Mouse (Mus musculus) CD8-positive naive resting alpha-beta T cell, adult 2 months (primary cell): ENCODE measurements around the gene Prkx.

Experiments
- DNase-seq, 2 experiments: peaks; one replicate each; pipeline ENCODE4 v3.0.0; 2022; ENCODE audit warnings: low read depth in 2 of 2, low spot score in 2 of 2

Prkx gene

DNA sequence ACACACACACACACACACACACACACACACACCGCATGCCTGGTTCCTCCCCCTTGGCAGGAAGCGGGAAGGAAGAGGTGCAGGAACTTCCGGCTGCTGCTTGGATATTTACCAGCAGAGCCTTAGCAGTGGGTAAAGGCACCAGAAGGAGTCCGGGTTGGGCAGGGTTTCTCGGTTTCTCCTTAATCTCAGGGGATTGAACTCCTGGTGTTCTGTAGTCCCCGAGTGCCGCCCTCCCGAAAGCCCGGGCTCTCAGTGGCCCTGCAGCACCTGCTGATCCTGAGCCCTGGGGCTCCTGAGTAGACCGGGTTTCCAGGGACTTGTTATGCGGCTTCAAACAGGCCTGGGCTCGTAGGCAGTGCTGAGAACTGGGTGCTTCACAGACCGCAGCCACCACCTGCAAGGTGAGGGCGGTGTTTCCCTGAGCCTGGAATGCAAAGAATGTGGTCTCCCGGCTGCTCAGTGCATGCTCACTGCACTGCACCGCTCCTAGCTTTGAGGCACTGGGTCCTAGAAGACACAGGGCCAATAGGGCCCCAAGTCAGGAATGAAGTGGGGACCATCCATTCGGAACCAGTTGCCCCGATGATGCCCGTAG is at the start of gene Prkx:
Gene Prkx, minus strand, starts transcription at position 41 of the 598 bp plus-strand sequence.
- DNase-seq, result peak in 1 of 2 experiments; percentile 44

DNA sequence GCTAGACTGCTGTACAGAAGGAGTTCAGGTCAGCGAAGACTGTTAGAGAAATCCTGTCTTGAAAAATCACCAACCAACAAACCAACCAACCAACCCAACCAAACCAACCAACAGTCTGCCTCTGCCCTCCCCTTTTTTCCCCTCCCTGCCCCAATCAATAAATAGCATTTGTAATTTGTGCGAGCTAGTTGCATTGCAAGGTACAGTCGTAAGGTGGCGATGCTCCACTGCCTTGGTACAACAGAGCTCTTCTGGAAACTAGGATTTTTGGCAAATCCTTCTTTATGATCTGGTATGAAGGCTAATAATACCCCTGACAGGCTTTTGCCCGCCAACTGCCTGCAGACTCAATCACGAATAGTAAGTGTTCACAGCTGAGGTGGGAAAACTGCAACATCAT is 16.0 kb upstream of the Prkx start:
- no peak for DNase-seq

DNA sequence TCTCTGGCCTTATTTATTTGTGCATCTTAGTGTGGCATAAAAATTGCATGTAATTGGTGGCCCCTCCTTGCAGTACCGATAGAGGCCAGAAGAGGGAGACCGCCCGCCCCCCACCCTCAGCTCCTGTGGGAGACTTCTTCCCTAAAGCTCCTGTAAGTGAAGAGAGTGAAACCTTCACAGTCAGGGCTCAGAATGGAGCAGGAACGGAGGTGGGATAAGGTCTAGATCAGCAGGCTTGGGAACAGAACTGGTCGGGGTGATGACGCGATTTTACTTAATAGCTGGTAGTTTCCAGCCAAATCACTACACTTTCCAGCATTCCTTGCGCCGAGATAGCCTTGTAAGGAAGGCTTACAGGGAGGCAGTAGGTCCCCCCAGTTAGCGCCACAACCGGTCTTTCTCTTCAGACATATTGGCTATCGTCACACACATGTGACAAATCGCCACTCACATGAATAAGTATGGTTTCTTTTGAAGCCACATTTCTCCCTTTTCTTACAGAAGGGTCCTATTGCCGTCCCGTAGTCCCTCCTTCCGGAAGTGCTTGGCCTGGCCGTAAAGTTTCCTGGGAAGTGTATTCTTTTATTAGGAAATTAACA is 14.6 kb upstream of the Prkx start:
- peak in 1 of 2 experiments; percentile 47 for DNase-seq

DNA sequence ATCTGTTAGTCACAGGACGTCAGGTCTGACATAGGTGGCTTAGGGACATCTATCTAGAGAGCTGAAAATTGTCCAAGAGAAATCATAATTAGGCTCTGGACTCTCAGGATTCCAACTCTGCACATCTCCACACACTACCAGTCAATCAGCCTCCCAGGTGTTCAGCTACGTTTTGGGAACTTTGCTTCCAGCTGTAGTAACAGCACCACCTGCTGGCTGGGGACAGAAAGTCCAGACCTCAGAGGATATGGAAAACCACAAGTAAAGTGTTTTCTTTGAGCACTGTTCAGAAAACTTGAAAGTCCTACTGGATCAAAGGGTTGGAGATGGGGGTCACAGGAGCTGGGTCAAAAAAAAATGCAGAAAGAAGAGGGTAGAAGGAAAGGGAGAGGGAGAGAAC is 12.5 kb upstream of the Prkx start:
- DNase-seq, result peak in 1 of 2 experiments; percentile 38

DNA sequence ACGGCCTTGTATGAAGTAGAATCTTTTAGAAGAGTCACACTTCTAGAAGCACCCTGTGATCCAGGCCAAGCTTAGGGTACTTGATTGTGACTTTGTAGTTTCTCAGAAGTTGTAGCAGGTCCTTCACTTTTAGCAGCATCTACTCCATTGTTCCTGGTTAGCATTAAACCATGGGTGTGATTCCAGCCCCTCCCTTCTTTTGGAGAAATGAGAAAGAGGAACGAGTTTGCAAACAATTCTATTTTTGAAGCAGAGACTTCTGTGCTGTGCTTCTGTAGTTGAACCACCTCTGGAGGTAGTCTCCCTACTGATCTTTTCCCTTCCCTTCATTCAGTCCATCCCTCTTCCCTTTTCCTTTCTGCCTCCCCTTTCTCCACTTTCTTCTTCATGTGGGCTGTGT is 6.2 kb upstream of the Prkx start:
- no peak for DNase-seq

DNA sequence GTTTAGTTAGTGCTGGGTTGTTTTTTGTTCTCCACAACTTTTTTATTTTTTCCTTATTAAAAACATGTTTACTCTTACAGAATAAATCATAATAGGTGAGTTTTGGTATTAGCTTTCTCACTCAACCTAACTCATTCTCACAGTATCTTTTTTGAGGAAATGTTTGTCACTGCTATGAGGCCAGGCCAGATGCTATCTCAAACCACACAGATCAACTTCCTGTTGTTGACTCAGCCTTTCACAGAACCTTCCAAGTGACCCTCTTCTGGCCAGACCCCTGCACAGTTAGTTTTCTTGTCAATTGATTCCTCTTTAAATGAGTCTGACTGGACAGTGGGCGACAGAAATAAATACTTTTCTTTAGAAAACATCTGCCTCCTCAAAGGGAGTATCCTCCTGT is 5.5 kb upstream of the Prkx start:
- DNase-seq, result no peak

DNA sequence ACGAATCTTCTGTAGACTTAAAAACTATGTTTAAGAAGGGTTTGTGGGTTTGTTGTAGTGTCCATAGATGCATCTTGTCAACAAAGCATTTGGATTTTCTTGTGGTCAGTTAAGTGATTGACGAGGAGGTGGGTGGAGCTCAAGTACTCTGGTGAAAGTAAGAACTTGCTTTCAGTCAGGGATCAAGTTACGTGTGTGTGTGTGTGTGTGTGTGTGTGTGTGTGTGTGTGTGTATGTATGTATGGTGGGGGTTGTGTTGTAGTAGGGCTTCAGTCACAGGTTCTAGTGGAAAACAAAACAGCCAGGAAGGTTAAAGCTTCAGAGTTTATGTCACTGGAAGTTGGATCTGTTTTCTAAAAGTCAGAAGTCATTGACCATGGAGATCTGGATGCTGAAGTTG is 3.5 kb upstream of the Prkx start:
- no peak for DNase-seq

DNA sequence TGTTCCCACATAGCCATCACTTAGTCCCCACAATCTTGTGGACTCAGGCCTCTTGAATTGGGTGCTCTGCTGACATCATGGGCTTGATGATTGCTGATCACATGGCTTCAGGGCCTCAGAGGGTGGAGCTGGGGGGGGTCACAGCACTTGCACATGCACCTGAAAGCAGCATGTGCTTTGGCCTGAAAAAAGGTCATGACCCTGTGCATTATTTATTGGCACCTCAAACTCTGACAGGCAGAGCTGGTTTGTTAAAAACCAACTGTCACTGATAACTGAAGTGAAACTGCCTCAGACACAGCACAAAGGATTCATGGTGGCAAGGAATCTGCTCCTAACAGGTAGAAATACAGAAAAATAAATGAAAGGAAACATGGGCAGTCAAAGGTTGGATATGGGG is 1.7 kb upstream of the Prkx start:
- DNase-seq, result no peak

DNA sequence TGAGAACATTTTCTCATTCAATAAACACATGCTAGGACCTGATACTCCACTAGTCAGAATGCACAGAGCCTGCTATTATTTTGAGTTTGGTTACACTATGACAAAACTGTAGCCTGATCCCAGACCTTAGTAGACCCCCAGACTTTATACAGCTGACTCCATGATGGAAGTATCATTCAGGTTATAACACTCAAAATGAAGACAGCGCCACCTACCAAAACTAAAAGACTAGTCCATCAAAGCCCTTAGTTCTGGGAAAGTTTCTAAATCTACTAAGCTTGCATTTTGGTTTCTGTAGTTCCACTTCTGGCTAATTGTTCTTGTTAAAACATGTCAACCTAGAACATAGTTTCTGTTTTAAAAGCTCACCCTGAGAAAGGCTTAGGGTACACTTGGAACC is 838 bp upstream of the Prkx start:
- DNase-seq, result no peak

DNA sequence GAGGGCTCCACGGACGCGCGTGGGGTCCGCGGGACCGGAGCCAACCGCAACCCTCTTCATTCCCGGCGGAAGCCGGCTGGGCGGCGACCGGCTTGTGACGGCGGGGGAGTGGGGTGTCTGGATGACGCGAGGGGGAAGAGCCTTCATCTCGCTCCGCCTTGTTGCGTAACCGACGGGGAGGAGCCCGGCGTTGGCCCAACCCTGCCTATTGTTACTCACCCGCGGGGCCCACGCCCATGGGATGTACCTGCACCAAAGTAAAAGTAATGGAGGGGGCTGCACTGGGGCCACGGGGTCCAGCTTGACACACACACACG is 262 bp downstream of the Prkx start:
- peak; percentile 84 to 88 for DNase-seq

DNA sequence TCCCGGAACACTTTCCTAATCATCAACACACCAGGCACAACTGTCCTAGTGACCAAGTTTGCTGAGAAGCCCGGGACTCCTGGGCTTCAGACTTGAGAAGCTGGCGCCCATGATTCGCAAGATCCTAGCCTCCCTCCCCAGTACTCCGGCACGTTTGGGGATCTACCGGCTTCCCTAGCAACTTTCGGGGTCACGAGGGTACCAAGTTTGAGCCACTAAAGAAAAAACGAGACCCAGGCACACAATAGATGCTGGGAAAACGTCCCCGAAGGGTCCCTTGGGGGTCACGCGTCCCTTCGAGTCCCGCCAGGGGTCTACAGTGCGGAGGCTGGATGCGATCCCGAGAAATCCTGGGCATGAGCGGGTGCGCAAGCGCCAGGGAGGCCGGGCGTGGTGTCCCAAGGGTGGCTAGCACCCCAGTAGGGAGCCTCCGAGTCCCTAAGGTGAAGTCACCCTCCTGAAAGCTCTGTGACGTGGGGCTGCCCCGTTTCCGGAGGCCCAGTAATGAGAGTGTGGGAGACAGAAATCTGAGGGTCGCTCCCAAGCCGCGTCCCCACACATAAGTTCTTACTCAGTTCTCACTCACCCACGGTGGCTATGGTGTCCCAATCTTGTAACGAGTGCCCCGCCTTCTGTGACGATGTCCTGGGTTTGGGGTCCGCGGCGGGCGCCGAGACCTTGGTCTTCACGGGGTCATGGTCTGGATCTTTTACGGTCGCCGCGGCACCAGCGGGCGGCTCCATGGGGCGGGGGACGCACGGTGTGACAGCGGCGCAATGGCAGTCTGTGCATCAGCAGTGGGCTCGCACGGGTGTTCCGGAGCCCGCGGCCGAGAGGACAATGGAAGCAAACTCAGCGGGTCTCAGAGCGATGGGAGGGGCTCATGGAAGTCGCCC is 868 bp downstream of the Prkx start:
- peak; percentile 20 to 42 for DNase-seq

DNA sequence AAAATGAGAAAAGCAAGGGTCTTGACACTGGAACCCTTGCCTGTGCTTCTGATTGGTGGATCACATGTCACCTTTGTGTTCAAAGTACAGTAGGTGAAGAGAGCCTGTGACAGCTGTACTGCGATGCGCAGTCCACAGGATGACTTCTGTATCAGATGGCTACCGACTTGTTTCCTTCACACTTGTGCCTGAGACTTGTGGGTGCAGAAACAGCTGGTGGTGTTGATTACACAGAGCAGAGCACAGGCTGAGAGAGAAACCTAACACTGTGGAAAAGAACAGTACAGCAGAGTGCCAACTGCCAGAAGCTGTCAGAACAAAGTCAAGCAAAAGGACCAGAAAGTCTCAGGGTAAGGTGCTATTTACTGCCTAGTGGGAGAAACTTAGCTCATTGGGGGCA is 7.4 kb downstream of the Prkx start:
- no peak for DNase-seq

DNA sequence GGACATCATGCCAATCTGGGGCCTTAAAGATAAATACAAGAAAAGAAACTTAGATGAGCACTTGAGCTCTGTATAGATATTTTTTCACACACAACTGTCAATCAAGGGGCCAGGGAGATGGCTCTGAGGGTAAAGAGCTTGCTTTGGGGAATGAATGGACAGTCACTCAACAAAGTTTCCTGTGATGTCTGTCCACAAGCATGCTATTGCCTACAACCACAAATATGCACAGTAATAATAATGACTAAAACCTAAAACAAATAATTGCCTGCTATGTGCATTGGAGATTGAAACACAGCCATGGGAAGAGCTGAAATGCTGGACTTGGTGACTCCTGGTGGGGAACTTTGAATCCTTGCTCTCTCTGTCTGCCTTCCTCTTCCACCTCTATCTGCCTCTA is 9.7 kb downstream of the Prkx start:
- DNase-seq, result no peak

DNA sequence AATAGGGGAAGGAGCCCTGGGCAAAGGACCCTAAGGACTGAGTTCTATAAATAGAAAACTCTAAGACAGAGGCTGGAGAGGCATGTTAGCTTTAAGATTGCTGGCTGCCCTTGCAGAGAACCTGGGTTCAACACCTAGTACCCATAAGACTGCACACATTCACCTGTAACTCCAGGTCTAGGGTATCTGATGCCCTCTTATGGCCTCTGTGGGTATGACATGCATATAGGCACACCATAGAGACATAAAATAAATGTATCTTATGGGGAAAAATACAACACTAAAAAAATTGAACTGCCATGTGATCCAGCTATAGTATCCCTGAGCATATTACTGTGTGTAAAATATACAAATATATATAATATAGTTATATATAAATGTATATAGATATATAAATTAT is 18.3 kb downstream of the Prkx start:
- no peak for DNase-seq

DNA sequence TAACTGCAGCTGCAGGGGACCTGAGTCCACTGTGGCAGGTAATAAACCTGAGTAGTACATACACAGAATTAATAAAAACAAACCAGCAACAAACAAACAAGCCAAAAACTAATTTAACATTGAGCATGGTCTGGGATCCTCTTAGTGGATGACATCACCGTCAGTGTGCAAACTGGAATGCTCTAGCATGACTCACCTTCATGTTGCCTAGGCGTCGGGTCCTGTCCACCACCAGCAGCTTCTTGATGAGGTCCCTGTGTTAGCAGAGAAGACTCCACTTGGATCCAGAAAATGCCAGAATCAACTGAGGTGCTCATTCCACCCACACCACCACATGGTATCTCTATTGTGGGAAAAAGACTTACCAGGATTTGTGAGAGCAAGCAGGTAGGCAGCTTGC is 30.9 kb downstream of the Prkx start:
- DNase-seq, result no peak

DNA sequence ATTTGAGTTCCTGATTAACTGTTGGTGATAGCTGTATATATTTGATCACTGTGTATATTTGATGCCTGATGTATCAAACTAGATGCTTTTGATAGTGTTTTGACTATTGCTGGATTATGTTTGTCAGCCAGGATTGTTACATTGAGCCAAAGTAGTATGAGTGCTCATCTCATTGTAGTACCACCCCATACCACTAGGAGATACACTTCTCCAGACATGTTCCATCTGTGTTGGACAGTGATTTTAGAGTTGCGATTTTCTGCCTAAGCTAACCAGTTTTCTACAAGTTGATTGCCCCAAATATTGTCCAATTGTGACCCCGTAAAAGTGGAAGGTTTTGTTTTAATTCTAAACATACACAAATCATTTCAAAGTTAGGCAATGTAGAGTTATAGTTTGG is 51.8 kb downstream of the Prkx start:
- DNase-seq, result peak in 1 of 2 experiments; percentile 13

DNA sequence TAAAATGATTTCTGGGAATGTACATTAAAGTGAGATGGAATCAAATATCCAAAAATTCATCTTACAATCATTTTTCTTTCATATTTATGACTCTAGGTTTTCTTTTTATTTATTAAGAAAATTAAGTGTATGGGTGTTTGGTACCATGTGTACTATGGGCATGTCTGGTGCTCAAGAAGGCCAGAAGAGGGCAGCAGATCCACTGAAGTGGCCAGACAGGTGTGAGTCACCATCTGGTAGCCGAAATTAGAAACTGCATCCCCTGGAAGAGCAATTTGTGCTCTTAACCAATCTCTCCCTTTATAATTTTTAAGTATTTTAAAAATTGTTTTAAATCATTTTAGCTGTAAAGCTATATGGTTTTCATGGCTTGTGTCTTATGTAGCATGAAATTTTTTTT is 54.7 kb downstream of the Prkx start:
- peak in 1 of 2 experiments; percentile 22 for DNase-seq

DNA sequence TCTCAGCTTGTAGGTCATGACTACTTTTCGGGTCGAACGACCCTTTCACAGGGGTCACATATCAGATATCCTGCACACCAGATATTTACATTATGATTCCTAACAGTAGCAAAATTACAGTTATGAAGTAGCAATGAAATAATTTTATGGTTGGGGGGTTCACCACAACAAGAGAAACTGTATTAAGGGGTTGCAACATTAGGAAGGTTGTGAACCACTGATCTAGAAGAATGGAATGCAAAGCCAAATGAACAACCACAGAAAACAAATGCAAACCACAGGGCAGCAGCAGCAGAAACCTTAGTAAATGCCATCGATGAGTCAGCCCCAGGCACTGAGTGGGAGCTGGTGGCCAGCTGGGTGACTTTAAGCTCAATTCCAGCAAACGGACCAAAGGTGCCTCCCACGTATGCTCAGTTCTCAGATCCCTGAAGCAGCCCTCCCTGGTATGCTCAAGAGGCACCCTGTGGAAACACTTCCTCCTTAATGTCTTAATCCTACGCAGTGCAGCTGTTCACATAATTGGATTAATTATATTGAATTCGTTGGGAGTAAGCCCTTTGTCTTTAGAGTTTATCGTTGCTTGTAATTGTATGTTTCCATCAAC is 62.0 kb downstream of the Prkx start:
- no peak for DNase-seq

DNA sequence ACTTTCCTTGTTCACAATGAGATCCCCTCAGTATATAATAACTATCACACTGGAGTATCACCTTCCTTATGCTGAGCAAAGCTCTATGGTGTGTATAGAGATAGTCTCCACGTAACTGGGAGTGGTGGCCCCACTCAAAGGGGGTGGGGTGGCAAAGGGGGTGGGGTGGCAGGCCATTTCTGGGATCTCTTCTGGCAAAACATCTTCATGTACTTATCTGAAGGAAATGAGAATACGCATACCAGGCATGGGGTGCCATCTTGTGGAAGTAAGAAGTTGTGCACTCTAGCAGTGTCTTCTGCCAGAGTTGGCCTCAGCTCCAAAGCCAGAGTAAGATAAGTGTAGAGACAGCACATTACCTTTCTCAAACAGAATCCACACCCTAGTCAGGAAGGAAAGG is 75.8 kb downstream of the Prkx start:
- DNase-seq, result peak in 1 of 2 experiments; percentile 15
